Mouse (Mus musculus) testis, adult 2 months (tissue): ENCODE results near the gene Pibf1. TPM values are rescaled to one million over a fixed set of nuclear protein-coding genes. Genes with fewer than 3 reads are reported as not detected.

Experiments used
- H3K27ac ChIP-seq: fragments of 200-500 bp; 2 replicates; pipeline ENCODE4 v1.5.1; 2012; ENCODE audit warnings: low read depth, low read length; ENCODE audit not compliant: control insufficient read depth, insufficient read depth
- H3K27me3 ChIP-seq: fragments of 200-500 bp; 2 replicates; pipeline ENCODE4 v1.6.1; 2012; ENCODE audit warnings: mild to moderate bottlenecking, low read length, moderate library complexity; ENCODE audit not compliant: control insufficient read depth, insufficient read depth
- H3K36me3 ChIP-seq: fragments of 200-500 bp; 2 replicates; pipeline ENCODE4 v1.6.1; 2012; ENCODE audit warnings: mild to moderate bottlenecking, low read length; ENCODE audit not compliant: control insufficient read depth, insufficient read depth
- H3K4me1 ChIP-seq: fragments of 200-500 bp; 2 replicates; pipeline ENCODE4 v1.6.1; 2012; ENCODE audit warnings: low read length; ENCODE audit not compliant: control insufficient read depth, insufficient read depth
- H3K4me3 ChIP-seq: fragments of 200-500 bp; 2 replicates; pipeline ENCODE4 v1.5.1; 2012; ENCODE audit warnings: low read depth, mild to moderate bottlenecking, low read length, moderate library complexity, mixed read lengths; ENCODE audit not compliant: control insufficient read depth
- CTCF ChIP-seq: fragments of 200-500 bp; IDR thresholded peaks from 2 replicates; pipeline ENCODE4 v1.5.1; 2012; ENCODE audit warnings: low read depth, mild to moderate bottlenecking, inconsistent platforms, low read length, moderate library complexity; ENCODE audit not compliant: control insufficient read depth, insufficient read depth, insufficient replicate concordance
- POLR2A ChIP-seq: fragments of 200-500 bp; IDR thresholded peaks from 2 replicates; pipeline ENCODE4 v1.6.1; 2012; ENCODE audit warnings: low read depth, mild to moderate bottlenecking, inconsistent platforms, low read length, moderate library complexity; ENCODE audit not compliant: control insufficient read depth
- polyA plus RNA-seq: library from polyadenylated mRNA; depleted of rRNA; stranded (reverse); fragments of >200 nt; gene quantifications from 2 replicates; pipeline ENCODE4 v1.2.3, GENCODE M21; 2012

The Pibf1 gene
- polyA plus RNA-seq, 1 experiment = 7.9 TPM

DNA sequence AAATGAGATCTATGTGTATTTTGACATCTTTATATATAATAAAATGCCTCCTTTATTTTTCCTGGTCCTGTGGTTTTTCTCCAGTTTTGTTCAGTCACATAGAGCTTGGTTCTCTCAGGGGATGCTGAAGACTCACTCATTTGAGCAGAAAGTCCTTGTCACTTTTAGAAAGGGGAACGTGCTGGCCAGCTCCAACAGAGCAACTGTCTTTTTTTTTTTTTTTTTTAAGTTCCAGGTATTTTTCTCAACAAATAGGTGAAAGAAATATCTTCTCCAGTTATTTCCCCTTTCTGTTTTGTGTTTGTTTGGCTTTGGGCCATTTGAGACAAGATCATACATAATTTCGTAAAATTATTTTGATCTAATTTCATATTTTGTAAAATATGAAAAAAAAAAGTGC is 174.8 kb downstream of the Pibf1 start:
- Histone ChIP-seq H3K36me3 (no peaks in the 10 kb centered on the region), H3K4me3 (no peak overlapping the region), H3K4me1 (no peaks in the 10 kb centered on the region), H3K27ac (no peak overlapping the region), H3K27me3 (no peaks in the 10 kb centered on the region)
- TF ChIP-seq CTCF (no peak), POLR2A (no peak)

GRCm38 (mm10) chr14:99275827-99276226 is 176.6 kb downstream of the Pibf1 start:
- H3K4me1 ChIP-seq = no peaks in the 10 kb centered on the region
- no peaks in the 10 kb centered on the region for H3K27me3 ChIP-seq
- H3K4me3 ChIP-seq = no peak overlapping the region
- TF ChIP-seq CTCF = no peak
- TF ChIP-seq POLR2A = no peak
- H3K36me3 ChIP-seq = no peaks in the 10 kb centered on the region
- H3K27ac ChIP-seq = no peak overlapping the region

DNA sequence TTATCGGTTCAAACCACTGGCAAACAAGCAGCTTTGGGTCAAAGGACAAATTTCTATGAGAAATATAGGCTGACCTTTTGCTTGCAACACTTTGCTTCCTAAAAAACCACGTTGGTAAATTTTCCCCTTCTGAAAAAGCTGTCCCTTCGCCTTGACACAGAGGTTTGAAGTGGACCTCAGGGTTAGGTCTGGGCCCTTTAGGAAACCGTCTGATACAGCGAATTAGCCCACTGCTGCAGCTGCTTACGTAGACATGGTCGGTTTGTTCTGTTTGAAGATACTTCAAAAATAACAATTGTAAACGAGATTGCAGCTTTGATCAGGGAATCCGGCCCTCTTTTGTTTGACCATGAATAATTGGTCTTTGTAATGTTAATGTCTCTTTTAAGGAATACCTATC is 179.1 kb downstream of the Pibf1 start:
- no peak for TF ChIP-seq CTCF
- TF ChIP-seq POLR2A = no peak
- Histone ChIP-seq H3K4me3 (no peak overlapping the region), H3K27me3 (no peaks in the 10 kb centered on the region), H3K4me1 (no peaks in the 10 kb centered on the region), H3K36me3 (no peaks in the 10 kb centered on the region), H3K27ac (no peak overlapping the region)

DNA sequence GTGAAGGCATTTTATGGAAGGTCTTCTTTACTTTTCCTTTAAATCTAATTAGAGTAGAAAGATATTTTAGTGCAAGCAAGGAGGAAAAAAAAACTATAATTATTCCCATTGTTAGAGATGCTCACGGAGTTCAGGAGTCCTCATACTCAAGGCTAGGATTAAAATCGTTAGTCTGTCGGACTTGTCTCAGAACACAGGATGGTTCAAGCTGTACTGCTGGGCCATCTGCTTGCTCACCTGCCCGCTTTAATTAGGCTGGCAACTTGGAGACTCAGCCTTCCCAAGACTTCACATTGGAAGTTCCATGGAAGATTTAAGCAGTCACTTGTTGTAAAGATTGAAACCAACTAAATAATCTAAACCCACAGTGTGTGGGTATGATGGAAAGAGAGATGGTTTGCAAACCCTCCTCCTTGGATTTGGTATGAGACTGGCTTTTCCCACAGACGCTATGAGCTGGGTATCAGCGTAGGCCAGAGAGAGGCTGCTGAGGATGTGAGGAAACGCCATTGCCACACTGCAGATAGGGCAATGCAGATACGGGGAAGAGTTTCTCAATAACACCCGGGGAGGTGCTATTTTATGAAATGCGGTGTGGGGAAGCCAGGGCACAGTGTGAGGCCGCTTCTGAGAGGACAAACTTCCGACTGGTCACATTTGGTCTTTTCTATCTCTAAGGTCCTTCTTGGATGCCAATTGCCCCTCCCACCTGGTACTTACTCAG is 179.7 kb downstream of the Pibf1 start:
- TF ChIP-seq CTCF (no peak), POLR2A (no peak)
- no peak overlapping the region for H3K27ac ChIP-seq
- no peak overlapping the region for H3K4me3 ChIP-seq
- no peaks in the 10 kb centered on the region for H3K4me1 ChIP-seq
- H3K36me3 ChIP-seq = no peaks in the 10 kb centered on the region
- no peaks in the 10 kb centered on the region for H3K27me3 ChIP-seq

DNA sequence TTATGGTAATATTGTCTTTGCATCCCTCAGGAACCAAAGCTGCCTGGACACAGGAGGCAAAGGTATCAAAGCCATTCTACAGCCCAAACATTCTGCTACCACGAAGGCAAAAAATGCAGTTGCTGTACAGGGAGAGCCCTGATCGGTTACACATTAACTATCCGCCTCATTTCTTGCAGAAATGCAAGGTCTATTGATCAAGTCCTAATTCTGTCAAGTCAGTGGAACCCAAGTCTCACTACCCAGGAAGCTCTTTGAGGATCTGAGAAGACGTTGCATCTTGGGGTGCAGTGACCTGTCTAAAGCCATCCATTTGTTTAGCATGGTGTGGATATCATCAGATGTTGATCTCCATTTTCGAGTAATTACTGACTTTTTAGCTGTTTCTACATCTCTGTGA is 181.2 kb downstream of the Pibf1 start:
- H3K27ac ChIP-seq = no peak overlapping the region
- no peaks in the 10 kb centered on the region for H3K27me3 ChIP-seq
- H3K36me3 ChIP-seq = no peaks in the 10 kb centered on the region
- no peak for TF ChIP-seq POLR2A
- no peak for TF ChIP-seq CTCF
- no peaks in the 10 kb centered on the region for H3K4me1 ChIP-seq
- H3K4me3 ChIP-seq = no peak overlapping the region

DNA sequence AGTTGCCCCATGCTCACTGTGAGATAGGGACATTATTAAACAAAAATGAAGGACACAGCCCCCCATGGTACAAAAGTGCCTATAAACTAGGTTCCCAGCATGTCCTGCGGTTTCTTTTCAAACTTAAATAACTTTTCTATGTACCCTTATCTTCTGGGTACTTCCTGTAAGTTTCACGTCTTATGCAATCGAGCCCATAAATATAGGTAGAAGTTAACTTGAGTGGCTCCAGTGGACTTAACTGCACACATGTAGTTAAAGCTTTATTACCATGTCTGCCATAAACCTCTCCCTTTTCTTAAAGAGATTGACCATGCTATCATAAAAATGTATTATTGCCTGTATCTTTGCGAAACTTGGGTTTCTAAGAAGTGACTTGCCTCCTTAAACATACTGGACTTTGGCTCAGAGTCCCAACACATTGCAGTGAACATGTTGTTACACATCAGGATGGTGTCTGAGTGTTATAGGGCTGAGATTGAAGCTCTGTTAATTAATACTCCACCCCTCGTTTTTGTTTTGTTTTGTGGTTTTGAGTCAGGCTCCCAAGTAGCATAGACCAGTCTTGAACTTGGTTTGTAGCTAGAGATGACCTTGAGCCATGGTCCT is 181.7 kb downstream of the Pibf1 start:
- Histone ChIP-seq H3K4me3 (no peak overlapping the region), H3K36me3 (no peaks in the 10 kb centered on the region), H3K27ac (no peak overlapping the region), H3K4me1 (no peaks in the 10 kb centered on the region), H3K27me3 (no peaks in the 10 kb centered on the region)
- no peak for TF ChIP-seq CTCF
- no peak for TF ChIP-seq POLR2A

DNA sequence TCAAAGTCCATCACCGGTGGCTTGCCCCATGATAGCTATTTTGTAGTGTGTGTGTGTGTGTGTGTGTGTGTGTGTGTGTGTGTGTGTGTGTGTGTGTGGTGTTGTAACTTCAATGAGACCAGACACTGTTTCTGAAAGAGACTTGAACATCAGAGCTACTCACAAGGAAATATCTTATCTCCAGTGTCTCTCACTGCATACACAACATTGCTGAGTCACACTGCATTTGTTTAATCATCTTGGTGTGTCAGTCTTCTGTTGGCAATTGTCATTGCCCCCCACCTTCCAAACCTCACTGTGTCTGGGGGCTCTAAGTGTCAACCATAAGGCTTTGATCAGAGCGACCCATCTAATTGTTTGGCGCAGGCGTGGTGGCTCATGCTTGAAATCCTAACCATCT is 186.3 kb downstream of the Pibf1 start:
- H3K4me1 ChIP-seq = no peaks in the 10 kb centered on the region
- TF ChIP-seq POLR2A (no peak), CTCF (no peak)

More for the DNA sequence above, 186.3 kb downstream of the Pibf1 start:
- no peaks in the 10 kb centered on the region for H3K27me3 ChIP-seq
- no peak overlapping the region for H3K27ac ChIP-seq
- H3K36me3 ChIP-seq = no peaks in the 10 kb centered on the region
- H3K4me3 ChIP-seq = no peak overlapping the region
